Mouse (Mus musculus): Measurements from ENCODE around the gene Ets1.

Gene Ets1

DNA sequence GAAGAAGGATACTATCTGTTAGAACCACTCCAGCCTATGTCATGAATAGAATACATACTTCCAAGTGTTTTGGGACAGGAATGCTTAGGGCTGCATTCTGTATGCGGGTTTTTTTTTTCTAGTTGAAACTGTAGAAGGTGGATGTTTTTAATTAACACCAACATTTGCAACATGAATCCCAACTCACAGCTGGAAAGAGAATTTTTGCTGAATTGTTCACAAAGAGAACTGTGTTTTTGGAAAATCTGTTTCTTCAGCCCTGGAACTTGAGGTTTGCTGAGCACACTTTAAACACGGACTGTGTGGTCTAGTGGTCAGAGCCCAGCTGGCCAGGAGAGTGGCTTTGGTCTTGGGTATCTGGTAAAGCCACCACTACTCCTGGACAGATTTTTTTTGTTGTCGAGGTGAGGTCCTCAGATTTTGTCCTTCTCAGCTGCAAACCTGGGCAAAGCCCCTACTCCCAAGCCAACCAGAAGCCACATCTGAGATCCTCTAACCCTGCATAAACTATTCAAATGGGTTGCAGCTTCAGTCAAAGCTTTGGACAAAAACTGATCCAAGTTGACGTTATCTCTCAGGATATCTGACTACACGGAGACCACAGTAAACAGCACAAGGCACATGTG lies 122.4 kb downstream of the Ets1 start:
- peak; percentile 27 for DNase-seq (ENCODE audit: low read depth, low spot score)

DNA sequence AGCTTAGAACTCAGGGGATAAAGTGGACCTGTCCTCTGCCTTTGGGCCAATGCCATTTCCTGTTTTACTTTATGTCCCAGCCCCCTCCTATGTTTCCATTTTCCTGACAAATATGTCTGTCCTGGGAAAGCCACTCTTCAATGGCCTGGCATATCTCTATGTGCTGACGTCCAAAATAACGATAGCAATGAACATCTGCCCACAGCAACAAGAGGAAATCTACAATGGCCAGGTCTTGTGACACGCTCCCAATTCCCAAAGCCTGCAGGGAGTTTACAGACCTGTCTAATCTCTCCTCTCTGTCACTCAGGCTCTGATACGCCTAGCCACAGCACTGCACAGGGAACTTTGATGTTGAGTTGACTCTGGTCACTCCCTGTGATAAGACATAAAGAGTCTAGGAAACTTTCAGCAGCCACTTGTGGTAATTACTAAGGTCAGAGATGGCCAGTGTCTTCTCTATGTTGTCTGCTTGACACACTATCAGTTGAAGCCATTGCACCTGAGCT lies 124.7 kb downstream of the Ets1 start:
- no peak for DNase-seq (ENCODE audit: low read depth, low spot score)

DNA sequence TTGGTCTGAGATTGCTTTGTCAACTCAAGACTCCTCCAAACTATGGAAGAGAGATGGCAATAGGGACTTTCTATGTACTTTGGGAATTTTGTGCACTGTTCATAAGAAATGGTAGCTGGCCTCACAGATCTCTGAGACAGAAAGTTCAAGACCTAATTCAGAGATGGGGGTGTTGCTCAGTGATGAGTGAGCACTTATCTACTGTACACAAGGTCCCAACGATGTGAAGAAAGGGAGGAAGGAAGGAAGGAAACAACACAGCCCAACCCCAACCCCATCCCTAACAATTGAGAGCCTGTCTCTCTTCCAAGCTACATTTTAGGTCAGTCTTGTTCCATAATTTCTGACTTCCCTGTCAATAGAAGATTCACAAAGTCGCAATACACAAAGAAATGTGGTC lies 125.3 kb downstream of the Ets1 start:
- DNase-seq (ENCODE audit: low read depth, low spot score): no peak

DNA sequence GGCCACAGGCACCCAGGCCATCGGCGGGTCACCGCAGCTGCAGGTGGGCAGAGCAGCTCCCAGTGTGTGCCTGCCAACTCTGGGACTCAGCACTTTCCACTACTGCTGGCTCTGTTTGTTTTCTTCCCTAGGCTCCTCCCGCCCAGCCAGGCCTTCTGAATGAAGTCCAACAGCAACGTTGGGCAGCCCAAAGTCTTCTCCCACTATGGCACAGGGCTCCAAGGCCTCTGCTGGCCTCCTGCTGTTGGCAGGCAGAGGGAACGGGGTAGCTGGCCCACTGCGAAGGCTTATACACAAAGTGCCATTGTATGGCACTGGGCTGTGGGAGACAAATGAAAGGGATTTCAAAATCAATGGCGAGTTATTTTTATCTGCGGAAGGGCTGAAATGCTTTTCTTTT lies 128.4 kb downstream of the Ets1 start:
- DNase-seq (ENCODE audit: low read depth, low spot score): no peak

DNA sequence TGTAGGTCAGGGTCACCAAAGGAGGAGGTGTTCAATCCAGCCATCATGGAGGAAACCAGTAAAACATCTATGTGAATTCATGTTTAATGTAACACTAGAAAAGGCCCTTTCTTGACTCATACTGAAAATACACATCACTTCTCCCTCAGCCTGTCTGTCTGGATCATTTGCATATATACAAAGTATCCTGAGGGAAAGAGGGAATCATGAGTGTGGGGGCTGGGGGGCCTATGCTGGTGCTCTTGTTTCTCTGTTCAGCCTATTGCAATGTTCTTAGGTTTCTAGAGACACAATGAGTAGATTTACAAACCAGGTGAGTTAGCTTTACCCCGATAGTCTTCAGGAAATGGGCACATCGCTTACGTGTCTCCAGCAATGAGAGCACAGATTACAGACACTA lies 129.1 kb downstream of the Ets1 start:
- DNase-seq (ENCODE audit: low read depth, low spot score): no peak

DNA sequence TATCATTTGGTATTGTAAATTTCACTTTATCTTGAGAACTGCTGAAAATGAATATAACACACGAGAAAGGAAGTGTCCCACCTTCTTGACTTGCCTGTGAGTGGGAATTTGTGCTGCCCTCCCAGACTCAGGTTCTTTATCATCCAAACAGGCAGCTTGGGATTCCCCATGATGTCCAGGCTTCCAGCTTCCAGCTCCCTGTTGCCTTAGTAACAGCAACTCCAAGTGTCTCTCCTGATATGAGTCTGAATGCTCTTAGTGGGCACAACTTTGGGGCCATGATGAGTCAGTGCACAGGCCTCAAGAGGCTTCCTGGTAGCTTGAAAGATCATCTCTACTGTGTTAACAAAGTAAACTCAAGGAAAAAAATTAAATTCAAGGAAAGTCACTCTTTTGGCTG lies 142.8 kb downstream of the Ets1 start:
- DNase-seq (ENCODE audit: low read depth, low spot score): peak; percentile 74

DNA sequence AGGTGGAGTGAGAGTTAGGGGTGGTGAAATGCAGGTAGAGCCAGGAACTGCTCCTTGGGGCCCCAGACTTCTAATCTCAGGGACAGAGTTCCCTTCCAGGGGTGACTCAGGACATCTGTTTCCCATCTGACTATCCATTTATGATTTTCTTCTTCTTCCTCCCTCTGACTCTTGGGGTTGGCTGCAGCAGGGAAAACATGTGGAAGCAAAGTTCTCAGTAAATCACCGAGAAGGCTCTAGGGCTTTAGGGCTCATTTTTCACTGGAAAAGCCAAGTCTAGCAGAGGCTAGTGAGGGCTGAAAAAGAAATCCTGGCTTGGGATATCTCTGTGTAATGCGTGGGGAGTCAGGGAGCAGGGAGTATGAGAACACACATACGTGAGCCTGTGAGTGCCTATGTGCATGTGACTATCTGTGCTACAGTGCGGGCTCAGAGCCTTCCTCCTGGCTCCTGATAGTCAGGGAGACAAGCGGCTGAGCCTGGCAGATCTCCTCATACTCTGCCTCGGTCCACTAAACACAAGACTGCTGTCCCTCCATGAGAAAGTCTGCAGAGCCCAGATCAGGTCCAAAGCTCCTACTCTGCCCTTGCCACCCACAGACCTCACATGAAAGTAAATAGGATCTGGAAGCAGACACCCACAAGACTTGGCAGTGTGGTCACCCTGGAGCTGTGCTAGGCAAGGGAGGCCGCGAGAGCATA lies 146.5 kb downstream of the Ets1 start:
- no peak for DNase-seq (ENCODE audit: low read depth, low spot score)

DNA sequence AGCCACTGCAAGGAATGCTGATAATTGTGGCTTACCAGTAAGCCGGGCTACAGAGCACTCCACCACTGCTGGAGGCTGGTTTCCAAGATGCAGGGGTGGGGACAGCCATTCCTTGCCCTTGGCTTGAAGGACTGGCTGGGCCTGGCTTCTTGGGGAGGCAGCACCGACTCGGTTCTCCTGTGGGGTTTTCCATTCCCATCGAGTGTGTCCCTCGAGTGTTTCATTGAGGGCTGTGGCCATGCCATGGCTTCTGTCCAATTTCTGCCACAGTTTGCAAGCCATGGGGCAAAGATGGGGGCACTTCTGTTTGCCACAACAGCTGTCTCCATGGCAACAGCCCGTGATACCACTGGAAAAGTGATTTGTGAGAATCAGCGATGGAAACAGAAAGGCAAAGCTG lies 151.1 kb downstream of the Ets1 start:
- peak; percentile 25 for DNase-seq (ENCODE audit: low read depth, low spot score)

DNA sequence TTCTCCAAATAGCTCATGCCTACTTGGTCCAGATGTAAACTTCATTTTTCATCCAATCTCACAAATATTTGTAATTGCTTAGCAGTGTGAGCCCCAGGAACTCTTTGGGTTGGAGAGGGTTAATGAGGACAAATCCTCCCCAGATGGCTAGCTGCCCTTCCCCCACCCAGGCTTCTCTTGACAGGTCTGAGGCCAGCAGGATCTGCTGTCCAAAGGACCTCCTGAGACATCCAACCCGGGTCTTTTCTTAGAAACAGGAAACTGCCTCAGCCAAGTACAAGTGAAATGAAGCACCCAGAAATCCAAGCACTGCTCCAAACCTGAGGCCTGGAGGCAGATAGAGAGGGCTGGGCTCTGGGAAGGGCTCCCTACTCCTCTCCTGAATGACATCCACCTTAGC lies 151.6 kb downstream of the Ets1 start:
- DNase-seq (ENCODE audit: low read depth, low spot score): peak; percentile 33

DNA sequence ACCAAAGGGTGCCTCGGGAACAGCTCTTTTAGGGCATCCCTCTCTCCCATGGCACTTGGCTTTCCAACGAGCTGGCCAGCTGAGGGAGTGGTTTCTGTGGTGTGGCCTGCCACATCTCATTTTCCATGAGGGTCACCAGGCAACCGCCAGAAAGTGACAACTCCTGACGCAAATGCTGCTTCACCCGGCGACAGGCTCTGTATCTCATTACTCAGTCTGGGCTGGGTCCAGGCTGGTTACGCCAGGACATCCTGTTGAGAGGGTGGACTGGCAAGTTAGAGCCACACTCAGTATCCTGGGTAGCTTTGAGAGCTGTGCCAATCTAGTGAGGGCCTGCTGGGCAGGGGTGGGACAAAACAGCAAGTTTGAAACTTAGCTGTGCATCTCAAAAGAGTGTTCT lies 153.3 kb downstream of the Ets1 start:
- DNase-seq (ENCODE audit: low read depth, low spot score): peak; percentile 20

DNA sequence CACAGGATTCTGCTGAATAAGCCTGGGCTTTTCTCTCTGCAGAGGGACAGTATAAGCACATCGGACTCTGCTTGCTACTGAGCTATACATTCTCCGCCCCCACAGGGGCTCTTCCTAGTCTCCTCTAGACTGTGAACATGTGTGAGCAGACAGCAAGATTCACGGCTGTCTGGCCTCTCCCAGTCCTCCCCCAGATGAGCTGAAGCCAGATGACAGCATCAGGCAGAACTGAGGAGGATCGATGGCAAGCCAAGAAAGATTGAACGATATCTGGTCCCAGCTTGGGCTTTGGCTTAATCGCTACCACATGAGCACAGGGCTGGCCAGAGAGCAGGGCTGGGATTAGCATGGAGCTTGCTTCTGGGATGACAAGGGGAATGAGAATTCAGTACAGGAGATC lies 155.7 kb downstream of the Ets1 start:
- DNase-seq (ENCODE audit: low read depth, low spot score): peak; percentile 58

DNA sequence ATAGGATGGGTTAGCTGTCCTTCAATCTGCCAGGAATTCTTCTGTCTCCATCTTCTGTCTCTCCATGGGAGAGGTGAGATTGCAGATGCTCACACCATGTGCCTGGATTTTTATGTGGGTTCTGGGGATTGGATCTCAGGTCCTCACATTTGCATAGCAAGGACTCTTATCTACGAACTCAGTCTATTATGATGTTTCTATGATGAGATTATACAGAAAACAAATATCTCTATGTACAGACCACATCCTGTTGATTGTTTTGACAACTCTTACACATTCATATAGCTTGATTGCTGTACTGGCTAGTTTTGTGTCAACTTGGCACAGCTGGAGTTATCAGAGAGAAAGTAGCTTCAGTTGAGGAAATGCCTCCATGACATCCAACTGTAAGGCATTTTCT lies 162.2 kb downstream of the Ets1 start:
- DNase-seq (ENCODE audit: low read depth, low spot score): no peak

DNA sequence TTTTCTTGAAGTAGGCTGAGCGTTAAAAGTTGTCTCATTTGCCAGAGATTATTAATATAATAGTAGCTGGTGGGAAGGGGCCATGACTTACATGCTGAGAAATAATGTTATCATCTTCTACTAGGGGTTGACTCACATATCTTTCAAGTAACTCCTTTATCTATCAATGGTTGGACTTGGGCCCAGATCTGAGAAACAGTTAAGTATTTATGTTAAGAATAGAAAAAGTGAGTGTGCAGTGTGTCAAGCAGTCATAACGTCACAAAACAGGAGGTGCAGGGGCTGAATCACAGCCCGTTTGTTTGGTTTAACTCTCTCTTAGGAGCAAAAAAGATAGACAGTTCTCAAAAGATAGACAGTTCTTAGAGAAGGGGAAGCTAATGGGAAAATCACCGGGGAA lies 170.1 kb downstream of the Ets1 start:
- peak; percentile 76 for DNase-seq (ENCODE audit: low read depth, low spot score)

Measured in 3T3-L1 (cell line).